Mouse (Mus musculus): ENCODE measurements around the gene Ucp1.

The Ucp1 gene

GRCm38 (mm10) chr8:83331899-83332697 is 41.9 kb downstream of the Ucp1 start, which contains the start of gene Elmod2:
Gene Elmod2, minus strand, starts transcription at chr8:83332486.
- ATAC-seq (ENCODE audit: low TSS enrichment), result peak; percentile 96

GRCm38 (mm10) chr8:83332864-83333263 is 42.7 kb downstream of the Ucp1 start:
- ATAC-seq (ENCODE audit: low TSS enrichment), result no peak

GRCm38 (mm10) chr8:83342076-83342475 is 51.9 kb downstream of the Ucp1 start:
- ATAC-seq (ENCODE audit: low TSS enrichment), result no peak

GRCm38 (mm10) chr8:83342693-83343092 is 52.5 kb downstream of the Ucp1 start:
- peak; percentile 50 for ATAC-seq (ENCODE audit: low TSS enrichment)
